Mouse (Mus musculus): ENCODE data around the gene Sgf29.

Sgf29 gene

GRCm38 (mm10) chr7:126642545-126643243 lies 6.4 kb upstream of the Sgf29 start:
- no peak for DNase-seq (ENCODE audit: low spot score)

- peak; percentile 61 for DNase-seq (ENCODE audit: low spot score)
Measured at GRCm38 (mm10) chr7:126643244-126643617, 5.9 kb upstream of the Sgf29 start.

- DNase-seq (ENCODE audit: low spot score): no peak
Measured at GRCm38 (mm10) chr7:126644345-126644744, 4.8 kb upstream of the Sgf29 start.

- no peak for DNase-seq (ENCODE audit: low spot score)
Measured at GRCm38 (mm10) chr7:126644914-126645313, 4.2 kb upstream of the Sgf29 start.

- DNase-seq (ENCODE audit: low spot score): no peak
Measured at GRCm38 (mm10) chr7:126645708-126646107, 3.4 kb upstream of the Sgf29 start.

GRCm38 (mm10) chr7:126648486-126648885 lies 623 bp upstream of the Sgf29 start:
- DNase-seq (ENCODE audit: low spot score): no peak

GRCm38 (mm10) chr7:126650852-126651251 lies 1.7 kb downstream of the Sgf29 start:
- no peak for DNase-seq (ENCODE audit: low spot score)

- no peak for DNase-seq (ENCODE audit: low spot score)
Measured at GRCm38 (mm10) chr7:126653991-126654390, 4.9 kb downstream of the Sgf29 start.

- DNase-seq (ENCODE audit: low spot score): no peak
Measured at GRCm38 (mm10) chr7:126655695-126656094, 6.6 kb downstream of the Sgf29 start.

GRCm38 (mm10) chr7:126657522-126657921 lies 8.4 kb downstream of the Sgf29 start:
- DNase-seq (ENCODE audit: low spot score): no peak

GRCm38 (mm10) chr7:126659771-126660170 lies 10.7 kb downstream of the Sgf29 start:
- no peak for DNase-seq (ENCODE audit: low spot score)

GRCm38 (mm10) chr7:126663646-126664045 lies 14.5 kb downstream of the Sgf29 start:
- DNase-seq (ENCODE audit: low spot score): no peak

- no peak for DNase-seq (ENCODE audit: low spot score)
Measured at GRCm38 (mm10) chr7:126665269-126665668, 16.2 kb downstream of the Sgf29 start.

- no peak for DNase-seq (ENCODE audit: low spot score)
Measured at GRCm38 (mm10) chr7:126667495-126668090, 18.5 kb downstream of the Sgf29 start.

- DNase-seq (ENCODE audit: low spot score): no peak
Measured at GRCm38 (mm10) chr7:126668452-126668851, 19.3 kb downstream of the Sgf29 start.

- DNase-seq (ENCODE audit: low spot score): no peak
Measured at GRCm38 (mm10) chr7:126670152-126670551, 21.0 kb downstream of the Sgf29 start.

- no peak for DNase-seq (ENCODE audit: low spot score)
Measured at GRCm38 (mm10) chr7:126672111-126672510, 23.0 kb downstream of the Sgf29 start.

- DNase-seq (ENCODE audit: low spot score): no peak
Measured at GRCm38 (mm10) chr7:126675104-126675503, 26.0 kb downstream of the Sgf29 start.

GRCm38 (mm10) chr7:126676207-126676606 lies 27.1 kb downstream of the Sgf29 start, which contains the start of gene Sult1a1:
Sult1a1 (minus strand) TSS chr7:126676432.
- DNase-seq (ENCODE audit: low spot score): peak; percentile 91

- no peak for DNase-seq (ENCODE audit: low spot score)
Measured at GRCm38 (mm10) chr7:126676631-126677220, 27.6 kb downstream of the Sgf29 start.

GRCm38 (mm10) chr7:126678545-126679341 lies 29.6 kb downstream of the Sgf29 start:
- peak; percentile 76 for DNase-seq (ENCODE audit: low spot score)

- peak; percentile 46 for DNase-seq (ENCODE audit: low spot score)
Measured at GRCm38 (mm10) chr7:126679683-126680082, 30.6 kb downstream of the Sgf29 start.

GRCm38 (mm10) chr7:126681221-126681620 lies 32.1 kb downstream of the Sgf29 start:
- DNase-seq (ENCODE audit: low spot score): no peak
